Mouse (Mus musculus) hematopoietic multipotent progenitor cell, adult 10-12 weeks (in vitro differentiated cells): ENCODE measurements around the gene Pnisr. TPM values are rescaled to one million over a fixed set of nuclear protein-coding genes. Genes with fewer than 3 reads are reported as not detected.

Experiments used
- polyA plus RNA-seq: library from polyadenylated mRNA; stranded (reverse); fragments of >175 nt; gene quantifications from 2 replicates; pipeline ENCODE4 v1.2.3, GENCODE M21; 2012; ENCODE audit warnings: low replicate concordance

Gene Pnisr
- polyA plus RNA-seq: 14.0 and 146 TPM in 2 replicates

DNA sequence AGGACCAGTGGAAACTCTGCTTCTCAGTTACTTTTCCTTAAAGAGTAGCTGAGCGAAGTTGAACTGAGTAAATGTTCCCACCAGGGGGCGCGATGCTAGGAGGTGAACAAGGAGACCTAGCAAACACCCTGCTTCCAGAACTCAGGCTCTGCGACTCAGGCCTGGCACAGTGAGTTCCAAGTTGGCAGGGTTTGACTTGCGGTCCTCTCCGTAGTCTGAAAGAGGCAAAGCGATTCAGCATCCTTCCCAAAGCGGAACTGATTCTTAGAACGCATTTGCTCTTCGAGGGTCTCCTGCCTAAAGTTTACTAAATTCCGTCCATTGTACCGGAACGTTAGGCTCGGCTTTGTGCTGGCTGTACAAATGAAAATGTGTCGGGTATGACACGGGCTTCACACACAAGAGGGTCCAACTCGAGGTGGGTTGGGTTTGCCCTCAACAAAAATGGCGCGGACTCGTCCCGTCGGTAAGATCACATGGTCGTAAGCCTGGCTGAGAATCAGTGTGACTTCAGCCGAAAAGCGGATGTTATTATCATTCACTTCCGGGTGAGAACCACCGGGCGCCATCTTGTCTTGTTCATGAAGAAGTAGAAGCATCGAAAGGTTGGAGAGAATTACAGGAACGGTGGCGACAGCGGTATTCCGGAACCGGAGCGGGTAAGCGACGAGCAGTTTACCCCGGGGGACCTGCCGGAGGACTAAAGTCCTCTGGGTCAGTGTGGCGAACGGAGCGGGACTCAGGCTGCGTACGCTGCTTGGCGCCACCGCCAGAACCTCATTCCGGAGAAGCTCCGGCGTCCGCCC is at the start of gene Pnisr:
TSS of gene Pnisr (plus strand) at position 103 of the 806 bp plus-strand sequence.

DNA sequence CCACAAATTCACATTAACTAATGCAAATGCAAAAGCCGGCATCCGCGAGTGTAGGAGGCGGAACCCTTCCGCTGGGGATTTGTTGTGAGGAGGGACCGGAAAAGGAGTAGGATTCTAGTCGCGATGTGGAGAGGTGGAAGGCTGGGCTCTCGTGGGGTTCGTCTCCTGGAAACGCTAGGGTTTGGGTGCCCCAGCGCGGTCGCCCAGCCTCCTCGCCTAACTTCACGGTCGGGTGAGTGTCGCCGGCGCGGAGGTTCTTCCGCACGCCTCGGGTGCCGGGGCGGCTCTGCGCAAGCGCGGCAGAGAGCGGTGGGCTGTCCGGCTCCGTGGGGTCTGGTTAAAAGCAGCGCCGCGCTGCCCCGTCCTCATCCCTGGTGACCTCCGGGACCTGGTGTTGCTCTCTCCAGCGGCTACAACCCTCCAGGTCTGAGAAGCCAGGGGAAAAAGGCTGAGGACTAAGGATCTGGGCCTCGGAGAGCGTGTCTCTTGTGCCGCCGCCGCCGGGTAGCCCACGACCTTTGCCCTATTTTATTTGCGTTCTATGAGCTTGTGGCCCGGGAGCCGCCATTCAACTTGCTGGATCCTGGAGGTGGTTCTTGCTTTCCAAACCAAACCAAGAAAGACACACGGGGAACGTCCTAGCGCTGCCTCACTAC is 32.3 kb downstream of the Pnisr start, which contains the start of gene Coq3:
TSS of gene Coq3 (plus strand) at position 109 of the 656 bp plus-strand sequence.

Other genes with a start within 250 kb of the Pnisr start
- gene Prdm13, start 161.6 kb upstream of the Pnisr start, polyA plus RNA-seq: not detected in 2 replicates
- 0.39 and 2.5 TPM in 2 replicates for gene Ccnc, start 119.9 kb upstream of the Pnisr start, polyA plus RNA-seq
- gene Usp45, start 80.4 kb upstream of the Pnisr start, polyA plus RNA-seq: 3.7 and 4.3 TPM in 2 replicates
- gene Tstd3, start 80.4 kb upstream of the Pnisr start, polyA plus RNA-seq: 1.8 and 3.6 TPM in 2 replicates
- gene Coq3, start 32.1 kb downstream of the Pnisr start, polyA plus RNA-seq: 1.4 and 3.0 TPM in 2 replicates
- gene Faxc, start 83.7 kb downstream of the Pnisr start, polyA plus RNA-seq: not detected in 2 replicates